Mouse (Mus musculus) CH12.LX (cell line): ENCODE results near the gene Cep135.

Experiments
- CTCF ChIP-seq, 2 experiments: IDR thresholded peaks in 1 of 2; conservative IDR thresholded peaks in 1 of 2; 2 replicates each; pipeline ENCODE4 v1.5.1; 2011 to 2012; ENCODE audit warnings: low read depth in 2 of 2, low read length in 2 of 2, improper control_type of control experiment in 1 of 2, inconsistent platforms in 1 of 2, mild to moderate bottlenecking in 1 of 2, moderate library complexity in 1 of 2
- EP300 ChIP-seq: IDR thresholded peaks from 2 replicates; pipeline ENCODE4 v1.6.1; 2011; ENCODE audit warnings: low read length, improper control_type of control experiment
- JUND ChIP-seq: conservative IDR thresholded peaks from 2 replicates; pipeline ENCODE4 v1.6.1; 2011; ENCODE audit warnings: low read depth, low read length, improper control_type of control experiment
- POLR2A ChIP-seq: IDR thresholded peaks from 2 replicates; pipeline ENCODE4 v1.6.1; 2011; ENCODE audit warnings: low read depth, mild to moderate bottlenecking, improper control_type of control experiment, low read length
- TBP ChIP-seq: conservative IDR thresholded peaks from 2 replicates; pipeline ENCODE4 v1.6.1; 2011; ENCODE audit warnings: low read depth, low read length, improper control_type of control experiment

DNA sequence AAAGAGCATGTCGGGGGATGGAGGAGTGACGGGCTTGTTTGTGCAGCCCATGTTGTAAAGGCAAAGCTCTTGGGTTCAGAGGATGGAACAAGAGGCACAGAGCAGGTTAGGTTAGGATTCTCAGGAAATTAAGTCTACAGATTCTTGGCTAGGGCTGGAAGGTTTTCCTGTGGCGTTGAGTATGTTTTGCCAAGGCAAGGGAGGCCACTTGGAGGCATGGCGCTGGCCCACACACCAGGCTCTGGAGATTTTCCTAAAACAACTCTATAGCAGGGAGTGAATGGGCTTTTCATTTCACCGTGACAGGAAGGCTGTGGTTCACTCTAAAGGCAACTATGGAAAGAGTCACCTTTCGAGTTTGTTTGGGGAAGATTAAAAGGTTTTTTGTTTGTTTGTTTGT is 100.1 kb downstream of the Cep135 start:
- TF ChIP-seq CTCF (conservative IDR thresholded peaks at IDR 0.05 in 1 of 2, IDR thresholded peaks at IDR 0.05 in 1 of 2; ENCODE audit: low read depth in 2 of 2, low read length in 2 of 2) (no peak), TBP (no peak), POLR2A (no peak), JUND (no peak), EP300 (no peak)
